Mouse (Mus musculus) midbrain, embryonic 13.5 days (tissue): ENCODE data around the gene Rwdd2b. TPM values are rescaled to one million over a fixed set of nuclear protein-coding genes. Genes with fewer than 3 reads are reported as not detected.

Experiments used
- ATAC-seq: fragments of 200-750 bp; cut with Nextera tagmentation; 2 replicates; pipeline ENCODE4 v1.8.0; 2017; ENCODE audit warnings: mild to moderate bottlenecking, moderate TSS enrichment, moderate library complexity
- H3K27ac ChIP-seq: fragments of 300-500 bp; sonication (generic); 2 replicates; pipeline ENCODE4 v1.5.1; 2015; ENCODE audit warnings: inconsistent platforms, mild to moderate bottlenecking, moderate library complexity
- H3K27me3 ChIP-seq: fragments of 300-500 bp; sonication (generic); 2 replicates; pipeline ENCODE4 v1.6.1; 2015; ENCODE audit warnings: mild to moderate bottlenecking, inconsistent platforms
- H3K36me3 ChIP-seq: fragments of 300-500 bp; sonication (generic); 2 replicates; pipeline ENCODE4 v1.6.1; 2015; ENCODE audit warnings: mild to moderate bottlenecking, inconsistent platforms
- H3K4me1 ChIP-seq: fragments of 300-500 bp; sonication (generic); replicated peaks from 2 replicates; pipeline ENCODE4 v1.6.1; 2015; ENCODE audit warnings: inconsistent platforms
- H3K4me2 ChIP-seq: fragments of 300-500 bp; sonication (generic); replicated peaks from 2 replicates; pipeline ENCODE4 v1.6.1; 2015; ENCODE audit warnings: moderate library complexity, mild to moderate bottlenecking, inconsistent platforms
- H3K4me3 ChIP-seq: fragments of 300-500 bp; sonication (generic); replicated peaks from 2 replicates; pipeline ENCODE4 v1.5.1; 2015; ENCODE audit warnings: mild to moderate bottlenecking, inconsistent platforms
- H3K9ac ChIP-seq: fragments of 300-500 bp; sonication (generic); replicated peaks from 2 replicates; pipeline ENCODE4 v1.6.1; 2015; ENCODE audit warnings: mild to moderate bottlenecking, inconsistent platforms
- H3K9me3 ChIP-seq: fragments of 300-500 bp; sonication (generic); 2 replicates; pipeline ENCODE4 v1.6.1; 2016; ENCODE audit warnings: mild to moderate bottlenecking, inconsistent platforms
- WGBS: fragments of 180-500 bp; shearing (Covaris S2); methylation state at CpG from one replicate; pipeline ENCODE4 v1.1.7; 2015; 5-methylcytosine and 5-hydroxymethylcytosine counted together
- polyA plus RNA-seq: library from polyadenylated mRNA; unstranded; fragments of >200 nt; fragmentation: Nextera tagmentation; extraction: Ambion mirVana; gene quantifications from 2 replicates; pipeline ENCODE4 v1.2.1, GENCODE M21; 2015

Rwdd2b gene
- polyA plus RNA-seq: 13.4 and 13.8 TPM in 2 replicates

GRCm38 (mm10) chr16:87440184-87440686 lies at the start of gene Rwdd2b:
Gene Rwdd2b (minus strand): TSS chr16:87440573.
- under 1% methylated on average over 38 of the region's 38 CpGs for WGBS
- Histone ChIP-seq H3K4me2 (peak within 1 kb of the TSS; percentile 68), H3K27ac (peak within 1 kb of the TSS; percentile 88), H3K4me1 (peaks cover 15% of the 10 kb centered on the region), H3K27me3 (no peaks in the 10 kb centered on the region), H3K4me3 (peak within 1 kb of the TSS; percentile 61), H3K36me3 (no peaks in the 10 kb centered on the region), H3K9ac (peak within 1 kb of the TSS; percentile 81), H3K9me3 (no peaks in the 10 kb centered on the region)
- ATAC-seq: peak; percentile 97

GRCm38 (mm10) chr16:87488605-87489004 lies 48.2 kb upstream of the Rwdd2b start:
- Histone ChIP-seq H3K27ac (no peak overlapping the region), H3K4me3 (no peak overlapping the region), H3K9me3 (no peaks in the 10 kb centered on the region), H3K36me3 (peaks cover 97% of the 10 kb centered on the region), H3K27me3 (no peaks in the 10 kb centered on the region), H3K4me1 (no peaks in the 10 kb centered on the region), H3K9ac (no peak overlapping the region), H3K4me2 (no peak overlapping the region)
- 93% methylated on average over 2 of the region's 2 CpGs for whole genome bisulfite sequencing
- ATAC-seq: no peak

DNA sequence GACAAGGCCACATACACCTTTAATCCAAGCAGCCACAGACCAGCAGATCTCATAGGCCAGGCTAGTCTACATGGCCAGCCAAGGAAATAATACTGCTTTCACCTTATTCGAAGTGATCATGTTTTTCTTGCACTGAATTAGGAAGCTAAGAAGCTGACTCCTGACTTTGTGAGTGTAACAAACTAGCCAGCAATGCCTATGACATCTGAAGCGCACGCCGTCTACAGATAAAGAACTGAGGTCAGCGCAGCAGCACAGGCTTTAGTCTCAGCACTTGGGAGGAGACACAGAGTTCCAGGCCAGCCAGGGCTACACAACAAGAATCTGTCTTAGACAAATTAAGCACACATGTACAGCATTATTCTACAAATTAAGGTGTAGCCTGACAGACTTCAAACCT lies 46.4 kb upstream of the Rwdd2b start:
- Histone ChIP-seq H3K4me1 (no peaks in the 10 kb centered on the region), H3K9ac (no peak overlapping the region), H3K4me2 (no peak overlapping the region), H3K27me3 (no peaks in the 10 kb centered on the region), H3K4me3 (no peak overlapping the region), H3K9me3 (no peaks in the 10 kb centered on the region), H3K27ac (no peak overlapping the region), H3K36me3 (peaks cover 94% of the 10 kb centered on the region)
- 96% methylated on average over 5 of the region's 5 CpGs for WGBS
- no peak for ATAC-seq

DNA sequence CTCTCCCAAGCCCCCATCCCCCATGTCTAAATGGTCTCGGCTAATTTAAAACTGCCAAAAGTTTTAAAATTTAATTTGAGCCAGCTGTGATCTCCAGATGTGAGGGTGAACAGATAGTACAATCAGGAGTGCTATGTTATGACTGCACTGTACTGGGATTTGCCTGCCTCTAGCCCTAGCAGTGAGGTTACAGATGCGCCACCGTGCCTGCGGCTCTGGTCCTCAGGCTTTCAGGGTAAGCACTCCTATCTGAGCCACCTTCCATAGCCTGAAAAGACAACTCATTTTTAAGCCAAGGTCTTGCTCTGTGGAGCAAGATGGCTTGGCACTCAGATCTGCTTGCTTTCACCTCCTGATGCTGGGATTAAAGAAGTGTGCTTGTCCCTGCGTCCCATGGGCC lies 44.0 kb upstream of the Rwdd2b start:
- Histone ChIP-seq H3K27ac (no peak overlapping the region), H3K4me1 (no peaks in the 10 kb centered on the region), H3K4me3 (no peak overlapping the region), H3K4me2 (no peak overlapping the region), H3K36me3 (peaks cover 81% of the 10 kb centered on the region), H3K9ac (no peak overlapping the region), H3K9me3 (no peaks in the 10 kb centered on the region), H3K27me3 (no peaks in the 10 kb centered on the region)
- no peak for ATAC-seq
- WGBS: 90% methylated on average over 5 of the region's 5 CpGs

DNA sequence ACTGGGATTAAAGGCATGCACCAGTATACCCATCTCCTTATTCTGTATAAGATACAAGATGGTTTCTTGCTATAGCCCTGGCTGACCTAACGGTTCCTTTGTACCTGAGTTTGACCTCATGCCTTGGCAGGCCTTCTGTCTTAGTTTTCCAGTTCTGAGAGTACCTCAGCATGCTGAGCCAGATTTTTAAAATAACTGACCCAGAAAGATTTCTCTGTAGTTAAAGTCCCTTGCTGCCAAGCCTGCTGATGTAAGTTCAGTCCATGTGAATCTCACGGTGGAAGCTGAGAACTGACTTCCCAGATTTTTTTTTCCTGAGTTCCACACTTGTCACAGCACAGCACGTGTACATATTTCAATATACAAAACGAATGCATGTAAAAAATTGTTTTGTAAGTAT lies 30.2 kb upstream of the Rwdd2b start:
- Histone ChIP-seq H3K9me3 (no peaks in the 10 kb centered on the region), H3K27me3 (no peaks in the 10 kb centered on the region), H3K27ac (no peak overlapping the region), H3K4me3 (no peak overlapping the region), H3K9ac (no peak overlapping the region), H3K4me1 (no peaks in the 10 kb centered on the region), H3K36me3 (peaks cover 81% of the 10 kb centered on the region), H3K4me2 (no peak overlapping the region)
- 94% methylated on average over 4 of the region's 4 CpGs for WGBS
- ATAC-seq: no peak

DNA sequence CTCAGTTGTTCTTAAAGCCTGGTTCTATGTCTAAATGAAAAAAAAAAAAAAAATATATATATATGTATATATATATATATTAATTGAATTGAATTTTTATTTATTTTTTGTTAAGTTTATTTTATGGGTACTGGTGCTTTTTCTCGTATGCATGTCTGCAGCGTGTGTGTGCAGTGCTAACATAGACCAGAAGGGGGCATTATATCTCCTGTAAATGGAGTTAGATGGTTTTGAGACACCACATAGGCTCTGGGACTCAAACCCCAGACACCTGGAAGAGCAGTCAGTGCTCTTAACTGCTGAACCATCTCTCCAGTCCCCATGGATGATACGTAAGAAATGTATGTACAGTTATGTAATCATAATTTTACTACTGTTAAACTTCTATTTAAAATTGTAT lies 18.4 kb upstream of the Rwdd2b start:
- no peak overlapping the region for H3K4me3 ChIP-seq
- H3K36me3 ChIP-seq: peaks cover 37% of the 10 kb centered on the region
- H3K4me2 ChIP-seq: no peak overlapping the region
- no peak overlapping the region for H3K27ac ChIP-seq
- no peaks in the 10 kb centered on the region for H3K27me3 ChIP-seq
- no peaks in the 10 kb centered on the region for H3K9me3 ChIP-seq
- 98% methylated on average over 3 of the region's 3 CpGs for WGBS
- ATAC-seq: no peak
- H3K9ac ChIP-seq: no peak overlapping the region
- peaks cover 19% of the 10 kb centered on the region for H3K4me1 ChIP-seq

DNA sequence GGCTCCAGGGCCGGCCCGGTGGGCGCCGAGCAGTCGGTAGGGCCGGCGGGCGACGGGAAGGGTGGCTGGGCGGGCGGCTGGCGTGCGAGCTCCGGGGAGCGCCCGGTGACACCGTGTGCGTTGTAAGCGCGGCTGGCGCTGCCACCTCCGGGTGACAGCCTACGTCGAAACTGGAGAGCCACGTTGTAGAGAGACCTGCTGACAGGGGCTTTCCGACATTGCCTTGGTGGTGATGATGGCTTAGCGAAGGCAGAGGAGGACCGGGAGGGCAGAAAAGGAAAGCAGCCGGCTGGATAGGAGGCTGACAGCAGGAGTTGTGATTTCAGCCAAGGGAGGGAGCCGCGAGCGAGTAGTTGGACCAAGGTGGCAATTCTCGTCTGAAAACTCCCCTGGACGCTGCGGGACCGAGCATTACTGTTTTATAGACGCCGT lies 14.8 kb upstream of the Rwdd2b start:
- under 1% methylated on average over 38 of the region's 38 CpGs for WGBS
- Histone ChIP-seq H3K9ac (peak overlapping the region; percentile 85), H3K4me3 (peak overlapping the region; percentile 93), H3K4me2 (peak overlapping the region; percentile 92), H3K36me3 (peaks cover 12% of the 10 kb centered on the region), H3K4me1 (peaks cover 19% of the 10 kb centered on the region), H3K27me3 (0 out of 2 replicates have a peak, but pooled peaks cover 4% of the 10 kb centered on the region), H3K27ac (peak overlapping the region; percentile 80), H3K9me3 (no peaks in the 10 kb centered on the region)
- ATAC-seq: no peak

GRCm38 (mm10) chr16:87454419-87455179 lies 14.2 kb upstream of the Rwdd2b start, which contains the start of gene Usp16:
Gene Usp16 (plus strand): TSS chr16:87454703.
- Histone ChIP-seq H3K9ac (peak within 1 kb of the TSS; percentile 85), H3K36me3 (peaks cover 8% of the 10 kb centered on the region), H3K4me3 (peak within 1 kb of the TSS; percentile 93), H3K27me3 (0 out of 2 replicates have a peak, but pooled peaks cover 4% of the 10 kb centered on the region), H3K4me2 (peak within 1 kb of the TSS; percentile 92), H3K4me1 (peaks cover 19% of the 10 kb centered on the region), H3K27ac (peak within 1 kb of the TSS; percentile 80), H3K9me3 (no peaks in the 10 kb centered on the region)
- WGBS: 11% methylated on average over 43 of the region's 45 CpGs
- ATAC-seq: peak; percentile 98

DNA sequence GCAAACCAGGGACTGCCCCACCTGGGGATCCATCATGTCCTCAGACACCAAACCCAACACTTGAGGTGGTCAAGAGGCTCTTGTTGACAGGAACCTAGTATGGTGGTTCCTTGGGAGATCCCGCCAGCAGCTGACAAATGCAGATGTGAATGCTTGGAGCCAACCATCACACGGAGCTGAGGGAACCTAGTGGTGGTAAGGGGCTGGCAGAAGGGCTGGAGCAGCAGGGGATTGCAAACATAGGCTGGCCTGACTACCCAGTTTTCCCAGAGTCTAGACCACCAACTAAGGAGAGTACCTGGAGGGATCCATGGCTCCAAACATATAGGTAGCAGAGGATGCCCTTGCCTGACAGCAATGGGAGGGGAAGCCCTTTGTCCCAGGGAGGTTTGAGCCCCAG lies 12.9 kb upstream of the Rwdd2b start:
- no peak overlapping the region for H3K27ac ChIP-seq
- H3K27me3 ChIP-seq: 0 out of 2 replicates have a peak, but pooled peaks cover 4% of the 10 kb centered on the region
- H3K9ac ChIP-seq: no peak overlapping the region
- no peak overlapping the region for H3K4me3 ChIP-seq
- peaks cover 19% of the 10 kb centered on the region for H3K4me1 ChIP-seq
- no peaks in the 10 kb centered on the region for H3K36me3 ChIP-seq
- no peak overlapping the region for H3K4me2 ChIP-seq
- no peaks in the 10 kb centered on the region for H3K9me3 ChIP-seq
- WGBS: 86% methylated on average over 2 of the region's 2 CpGs
- ATAC-seq: no peak

- Histone ChIP-seq H3K9ac (no peak overlapping the region), H3K4me3 (no peak overlapping the region), H3K4me1 (peaks cover 9% of the 10 kb centered on the region), H3K36me3 (no peaks in the 10 kb centered on the region), H3K27me3 (no peaks in the 10 kb centered on the region), H3K9me3 (no peaks in the 10 kb centered on the region), H3K27ac (no peak overlapping the region), H3K4me2 (no peak overlapping the region)
- no peak for ATAC-seq
- 96% methylated on average over 3 of the region's 3 CpGs for WGBS
These were observed 5.2 kb upstream of the Rwdd2b start for GRCm38 (mm10) chr16:87445528-87445927.

DNA sequence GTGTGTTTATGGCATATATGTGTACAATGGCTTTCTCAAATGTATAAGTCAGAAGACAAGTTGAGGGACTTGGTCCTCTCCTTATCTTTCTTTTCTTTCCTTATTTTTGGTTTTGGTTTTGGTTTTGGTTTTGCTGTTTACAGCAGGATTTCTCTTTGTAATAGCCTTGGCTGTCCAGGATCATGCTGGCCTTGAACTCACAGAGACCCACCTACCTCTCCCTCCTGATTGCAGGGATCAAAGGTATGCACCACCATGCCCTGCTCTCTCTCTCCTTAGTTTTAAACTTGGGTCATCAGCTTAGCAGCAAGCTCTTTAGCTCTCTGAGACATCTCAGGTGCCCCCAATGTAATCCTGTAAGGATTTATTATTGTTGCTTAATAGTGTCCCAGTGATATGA lies 4.7 kb upstream of the Rwdd2b start:
- Histone ChIP-seq H3K36me3 (no peaks in the 10 kb centered on the region), H3K9ac (no peak overlapping the region), H3K4me1 (peaks cover 9% of the 10 kb centered on the region), H3K27ac (no peak overlapping the region), H3K9me3 (no peaks in the 10 kb centered on the region), H3K4me2 (no peak overlapping the region), H3K27me3 (no peaks in the 10 kb centered on the region), H3K4me3 (no peak overlapping the region)
- ATAC-seq: no peak

DNA sequence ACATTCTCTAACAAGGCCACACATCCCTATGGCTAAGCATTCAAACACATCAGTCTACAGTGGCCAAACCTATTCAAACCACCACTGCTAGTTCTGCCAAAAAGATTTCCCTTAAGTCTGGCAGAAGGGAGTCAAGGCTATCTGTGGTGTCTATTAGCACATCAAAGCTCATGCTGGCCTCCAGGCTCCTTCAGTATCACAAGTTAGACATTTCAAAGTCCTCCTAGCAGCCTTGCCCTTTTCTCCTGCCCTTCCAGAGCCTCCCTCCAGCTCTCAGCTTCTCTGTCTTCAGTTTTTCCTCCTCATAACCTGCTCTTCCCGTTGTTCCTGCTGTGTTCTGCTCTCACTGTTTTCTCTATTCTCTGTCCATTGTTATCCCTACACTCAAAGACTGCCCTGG lies 3.7 kb upstream of the Rwdd2b start:
- H3K27ac ChIP-seq: no peak overlapping the region
- no peaks in the 10 kb centered on the region for H3K9me3 ChIP-seq
- H3K36me3 ChIP-seq: no peaks in the 10 kb centered on the region
- peaks cover 15% of the 10 kb centered on the region for H3K4me1 ChIP-seq
- no peak overlapping the region for H3K4me2 ChIP-seq
- H3K27me3 ChIP-seq: no peaks in the 10 kb centered on the region
- WGBS: 68% methylated on average over 1 of the region's 1 CpGs
- no peak for ATAC-seq
- H3K9ac ChIP-seq: no peak overlapping the region
- H3K4me3 ChIP-seq: no peak overlapping the region
